Mouse (Mus musculus) inflammation-experienced regulatory T-cells (primary cell): ENCODE results near the gene N6amt1. TPM values are rescaled to one million over a fixed set of nuclear protein-coding genes. Genes with fewer than 3 reads are reported as not detected.

ENCODE experiments used
- polyA plus RNA-seq, 2 experiments: library from polyadenylated mRNA; unstranded; fragments of 100-300 nt; shearing (Covaris generic); gene quantifications; one replicate each; pipeline ENCODE4 v1.2.1; 2017

The N6amt1 gene
- 10 to 100 TPM; 11.8 to 21.3 TPM for polyA plus RNA-seq

DNA sequence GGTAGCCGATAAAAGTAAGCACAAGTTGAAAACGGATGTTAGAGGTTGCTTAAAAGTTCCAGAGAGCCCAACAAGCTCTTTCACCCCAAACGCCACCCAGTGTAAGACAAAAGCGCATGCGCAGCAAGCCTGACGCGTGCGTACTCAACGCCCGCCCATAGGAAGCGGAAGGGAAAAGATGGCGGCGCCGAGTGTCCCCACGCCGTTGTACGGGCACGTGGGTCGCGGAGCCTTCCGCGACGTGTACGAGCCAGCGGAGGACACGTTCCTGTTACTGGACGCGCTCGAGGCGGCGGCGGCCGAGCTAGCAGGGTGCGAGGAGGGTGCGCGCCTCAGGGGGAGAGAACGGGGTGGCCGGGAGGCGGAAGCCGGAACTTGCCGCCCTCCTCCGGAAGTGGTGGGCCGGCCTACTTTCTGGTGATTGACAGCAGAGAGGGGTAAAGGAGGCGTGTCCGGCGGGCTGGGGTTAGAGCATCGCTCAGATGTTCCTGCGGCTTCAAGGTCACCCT, at the start of gene N6amt1:
Gene N6amt1 (plus strand): TSS at position 111 of the 509 bp plus-strand sequence.

Other genes starting within 250 kb of the N6amt1 start
- 10 to 100 TPM; 43.7 to 47.6 TPM for gene Ltn1, start 78.4 kb downstream of the N6amt1 start, polyA plus RNA-seq
- 10 to 100 TPM in 1 of 2 experiments, 1 to 10 TPM in 1; 7.7 to 13.3 TPM for gene Rwdd2b, start 86.4 kb downstream of the N6amt1 start, polyA plus RNA-seq
- gene Usp16, start 100.5 kb downstream of the N6amt1 start, polyA plus RNA-seq = 10 to 100 TPM; 62.1 to 89.4 TPM
- 100 to 1,000 TPM; 343 to 404 TPM for gene Cct8, start 141.7 kb downstream of the N6amt1 start, polyA plus RNA-seq
- under 1 TPM in 1 of 2 experiments, not detected in 1; 0.17 TPM for gene Map3k7cl, start 199.1 kb downstream of the N6amt1 start, polyA plus RNA-seq